Mouse (Mus musculus): ENCODE data around the gene Prdx1. TPM values are rescaled to one million over a fixed set of nuclear protein-coding genes. Genes with fewer than 3 reads are reported as not detected.

Gene Prdx1
- polyA plus RNA-seq (2016; fragmentation: Nextera tagmentation; extraction: Ambion mirVana): 1,457 and 1,472 TPM in 2 replicates

DNA sequence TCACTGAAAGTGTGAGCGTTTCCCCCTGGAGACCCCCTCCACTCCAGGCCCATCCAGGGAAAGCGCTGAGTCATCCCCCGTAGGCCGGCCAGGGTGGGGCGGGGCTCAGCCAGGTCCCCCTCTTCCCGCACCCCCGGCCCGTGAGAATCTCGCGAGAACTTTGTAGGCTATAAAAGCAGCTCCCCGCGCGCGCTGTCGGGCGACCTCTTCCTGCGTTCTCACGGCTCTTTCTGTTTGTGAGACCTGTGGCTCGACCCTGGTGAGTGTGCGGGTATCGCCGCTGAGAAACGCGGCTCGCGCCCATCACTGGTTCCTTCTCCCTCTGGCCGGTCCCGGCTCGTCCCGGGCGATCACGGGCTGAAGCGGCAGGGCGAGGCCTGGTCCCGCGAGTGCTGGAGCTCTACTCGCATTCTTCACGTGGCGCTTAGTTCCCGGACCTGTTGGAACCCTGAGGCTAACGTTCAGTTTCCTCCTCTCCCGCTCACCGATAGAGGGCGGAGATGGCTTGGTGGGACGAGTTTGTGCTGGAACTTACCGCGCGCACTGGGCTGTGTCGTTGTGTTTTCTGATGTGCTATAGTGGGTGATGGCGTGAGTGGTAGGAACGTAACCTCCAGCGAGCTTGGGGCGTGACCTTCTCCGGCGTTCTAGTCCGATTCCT is at the start of gene Prdx1:
TSS of gene Prdx1 (plus strand) at position 143 of the 660 bp plus-strand sequence.
- Histone ChIP-seq H3K36me3 (replicated peaks) (peaks cover 35% of the 10 kb centered on the region), H3K9me3 (no peaks in the 10 kb centered on the region), H3K27ac (peak within 1 kb of the TSS; percentile 98), H3K4me1 (peaks cover 22% of the 10 kb centered on the region), H3K4me3 (peak within 1 kb of the TSS; percentile 87), H3K27me3 (ENCODE audit: poor library complexity, severe bottlenecking) (no peaks in the 10 kb centered on the region)
- peak; percentile 98 for DNase-seq (ENCODE audit: extremely low spot score, low spot score)
- WGBS: under 1% methylated on average over 56 of the region's 56 CpGs

DNA sequence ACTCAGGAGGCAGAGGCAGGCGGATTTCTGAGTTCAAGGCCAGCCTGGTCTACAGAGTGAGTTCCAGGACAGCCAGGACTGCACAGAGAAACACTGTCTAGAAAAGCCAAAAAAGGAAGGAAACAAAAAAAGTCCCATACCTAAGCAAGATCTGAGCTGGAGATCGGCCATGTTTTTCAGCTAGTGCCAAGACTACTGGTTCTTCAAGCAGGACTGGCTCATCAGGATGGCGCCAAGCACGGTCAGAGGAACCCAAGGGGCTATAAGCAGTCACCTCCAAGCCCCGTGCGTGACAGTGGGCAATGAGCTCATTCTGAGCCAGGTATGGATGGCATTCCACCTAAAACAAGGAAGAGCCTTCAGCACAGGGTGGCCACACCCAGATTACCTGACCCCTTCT is 46.5 kb upstream of the Prdx1 start:
- Histone ChIP-seq H3K27ac (no peak overlapping the region), H3K36me3 (replicated peaks) (peaks cover 98% of the 10 kb centered on the region), H3K4me1 (no peaks in the 10 kb centered on the region), H3K27me3 (ENCODE audit: poor library complexity, severe bottlenecking) (no peaks in the 10 kb centered on the region), H3K9me3 (no peaks in the 10 kb centered on the region), H3K4me3 (no peak overlapping the region)
- DNase-seq (ENCODE audit: extremely low spot score, low spot score): no peak
- WGBS: 93% methylated on average over 6 of the region's 6 CpGs

GRCm38 (mm10) chr4:116642071-116642470 is 43.3 kb upstream of the Prdx1 start:
- Histone ChIP-seq H3K27ac (no peak overlapping the region), H3K9me3 (no peaks in the 10 kb centered on the region), H3K27me3 (ENCODE audit: poor library complexity, severe bottlenecking) (no peaks in the 10 kb centered on the region), H3K36me3 (replicated peaks) (peaks cover 97% of the 10 kb centered on the region), H3K4me1 (peaks cover 5% of the 10 kb centered on the region), H3K4me3 (no peak overlapping the region)
- no peak for DNase-seq (ENCODE audit: extremely low spot score, low spot score)
- WGBS: 92% methylated on average over 1 of the region's 1 CpGs

DNA sequence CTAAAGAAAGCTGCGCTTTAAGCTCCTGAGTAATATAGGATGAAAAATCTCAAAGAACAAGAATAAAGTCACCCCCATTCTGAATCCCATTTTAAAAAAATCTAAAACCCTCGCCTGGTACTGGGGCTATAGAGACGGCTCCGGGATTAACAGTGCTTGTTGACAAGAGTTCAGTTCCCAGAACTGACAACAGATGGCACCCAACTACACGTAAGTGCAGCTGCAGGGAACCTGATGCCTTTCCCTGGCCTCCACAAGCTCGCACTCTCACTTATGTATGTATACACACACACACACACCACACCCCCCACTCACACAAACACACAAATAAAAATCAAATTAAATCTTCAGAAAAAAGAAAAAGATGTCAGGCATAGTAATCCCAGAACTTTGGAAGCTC is 41.0 kb upstream of the Prdx1 start:
- Histone ChIP-seq H3K4me1 (peaks cover 25% of the 10 kb centered on the region), H3K36me3 (replicated peaks) (peaks cover 97% of the 10 kb centered on the region), H3K27ac (no peak overlapping the region), H3K27me3 (ENCODE audit: poor library complexity, severe bottlenecking) (no peaks in the 10 kb centered on the region), H3K4me3 (no peak overlapping the region), H3K9me3 (no peaks in the 10 kb centered on the region)
- no peak for DNase-seq (ENCODE audit: extremely low spot score, low spot score)
- 68% methylated on average over 6 of the region's 6 CpGs for WGBS

GRCm38 (mm10) chr4:116645624-116646023 is 39.7 kb upstream of the Prdx1 start:
- H3K27me3 ChIP-seq (ENCODE audit: poor library complexity, severe bottlenecking): no peaks in the 10 kb centered on the region
- H3K4me1 ChIP-seq: peaks cover 37% of the 10 kb centered on the region
- no peak for DNase-seq (ENCODE audit: extremely low spot score, low spot score)
- 91% methylated on average over 7 of the region's 7 CpGs for WGBS
- no peaks in the 10 kb centered on the region for H3K9me3 ChIP-seq
- H3K4me3 ChIP-seq: no peak overlapping the region
- H3K27ac ChIP-seq: no peak overlapping the region
- H3K36me3 ChIP-seq (replicated peaks): peaks cover 94% of the 10 kb centered on the region

DNA sequence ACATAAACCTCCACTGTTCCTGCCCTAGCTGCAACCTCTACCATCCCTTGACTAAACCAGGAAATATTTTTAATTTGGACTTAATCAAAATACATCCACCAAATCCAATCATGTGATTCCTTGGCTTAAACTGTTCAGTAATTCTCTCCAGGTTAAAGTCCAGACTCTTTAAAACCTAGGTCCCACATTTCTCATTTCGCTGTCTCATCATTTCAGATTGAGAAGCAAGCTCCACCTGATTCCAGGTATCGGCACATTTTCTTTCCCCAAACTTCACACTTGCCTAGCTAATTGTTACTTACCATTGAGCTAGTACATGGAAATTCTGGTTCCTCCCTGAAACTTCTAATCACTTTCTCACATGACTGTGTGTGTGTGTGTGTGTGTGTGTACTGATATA is 35.9 kb upstream of the Prdx1 start:
- WGBS: 96% methylated on average over 2 of the region's 2 CpGs
- Histone ChIP-seq H3K27ac (no peak overlapping the region), H3K9me3 (no peaks in the 10 kb centered on the region), H3K4me1 (peaks cover 43% of the 10 kb centered on the region), H3K4me3 (peak overlapping the region; percentile 85), H3K36me3 (replicated peaks) (peaks cover 58% of the 10 kb centered on the region), H3K27me3 (ENCODE audit: poor library complexity, severe bottlenecking) (no peaks in the 10 kb centered on the region)
- no peak for DNase-seq (ENCODE audit: extremely low spot score, low spot score)

GRCm38 (mm10) chr4:116650365-116650764 is 35.0 kb upstream of the Prdx1 start:
- peaks cover 43% of the 10 kb centered on the region for H3K4me1 ChIP-seq
- no peak for DNase-seq (ENCODE audit: extremely low spot score, low spot score)
- 52% methylated on average over 5 of the region's 5 CpGs for WGBS

GRCm38 (mm10) chr4:116650924-116651796 is 34.2 kb upstream of the Prdx1 start, which contains the start of gene Akr1a1:
Gene Akr1a1, minus strand, starts transcription at chr4:116651680.
- under 1% methylated on average over 39 of the region's 39 CpGs for WGBS
- Histone ChIP-seq H3K27ac (peak within 1 kb of the TSS; percentile 94), H3K36me3 (replicated peaks) (peaks cover 40% of the 10 kb centered on the region)

More at GRCm38 (mm10) chr4:116650365-116650764, 35.0 kb upstream of the Prdx1 start:
- Histone ChIP-seq H3K27me3 (ENCODE audit: poor library complexity, severe bottlenecking) (no peaks in the 10 kb centered on the region), H3K9me3 (no peaks in the 10 kb centered on the region), H3K27ac (peak overlapping the region; percentile 94), H3K36me3 (replicated peaks) (peaks cover 48% of the 10 kb centered on the region), H3K4me3 (peak overlapping the region; percentile 85)

DNA sequence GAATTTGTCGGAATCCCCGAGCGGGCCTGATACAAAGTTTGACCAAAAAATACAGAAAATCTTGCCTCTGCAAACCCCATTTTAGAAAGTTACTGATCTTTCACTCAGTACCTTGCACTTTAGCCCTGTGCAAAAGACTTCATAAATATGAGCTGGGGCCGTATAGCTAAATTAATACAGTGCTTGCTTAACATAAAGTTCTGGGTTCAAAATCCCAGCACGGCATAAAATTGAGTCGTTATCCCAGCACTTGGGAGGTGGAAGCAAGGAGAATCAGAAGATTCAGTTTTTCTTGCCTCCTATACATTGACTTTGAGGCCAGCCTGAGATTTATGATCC is 33.6 kb upstream of the Prdx1 start:
- 14% methylated on average over 6 of the region's 6 CpGs for WGBS
- H3K9me3 ChIP-seq: no peaks in the 10 kb centered on the region
- H3K4me3 ChIP-seq: peak overlapping the region; percentile 85
- no peaks in the 10 kb centered on the region for H3K27me3 ChIP-seq (ENCODE audit: poor library complexity, severe bottlenecking)
- peaks cover 34% of the 10 kb centered on the region for H3K36me3 ChIP-seq (replicated peaks)
- no peak for DNase-seq (ENCODE audit: extremely low spot score, low spot score)
- peak overlapping the region; percentile 94 for H3K27ac ChIP-seq
- peaks cover 38% of the 10 kb centered on the region for H3K4me1 ChIP-seq

More at GRCm38 (mm10) chr4:116650924-116651796, 34.2 kb upstream of the Prdx1 start, which contains the start of gene Akr1a1:
- peak; percentile 90 for DNase-seq (ENCODE audit: extremely low spot score, low spot score)
- H3K4me3 ChIP-seq: peak within 1 kb of the TSS; percentile 85
- H3K9me3 ChIP-seq: no peaks in the 10 kb centered on the region
- no peaks in the 10 kb centered on the region for H3K27me3 ChIP-seq (ENCODE audit: poor library complexity, severe bottlenecking)
- H3K4me1 ChIP-seq: peaks cover 43% of the 10 kb centered on the region

- H3K36me3 ChIP-seq (replicated peaks): peaks cover 21% of the 10 kb centered on the region
- no peak for DNase-seq (ENCODE audit: extremely low spot score, low spot score)
- H3K27me3 ChIP-seq (ENCODE audit: poor library complexity, severe bottlenecking): no peaks in the 10 kb centered on the region
- WGBS: 89% methylated on average over 6 of the region's 6 CpGs
- no peak overlapping the region for H3K4me3 ChIP-seq
- peaks cover 26% of the 10 kb centered on the region for H3K4me1 ChIP-seq
- no peaks in the 10 kb centered on the region for H3K9me3 ChIP-seq
- no peak overlapping the region for H3K27ac ChIP-seq
Observed at GRCm38 (mm10) chr4:116653228-116653627, 32.1 kb upstream of the Prdx1 start.

- Histone ChIP-seq H3K27me3 (ENCODE audit: poor library complexity, severe bottlenecking) (no peaks in the 10 kb centered on the region), H3K4me3 (no peak overlapping the region), H3K9me3 (no peaks in the 10 kb centered on the region), H3K36me3 (replicated peaks) (peaks cover 2% of the 10 kb centered on the region), H3K4me1 (peaks cover 10% of the 10 kb centered on the region), H3K27ac (no peak overlapping the region)
- DNase-seq (ENCODE audit: extremely low spot score, low spot score): no peak
- 82% methylated on average over 2 of the region's 2 CpGs for WGBS
Observed at GRCm38 (mm10) chr4:116655100-116655499, 30.2 kb upstream of the Prdx1 start.

- no peak for DNase-seq (ENCODE audit: extremely low spot score, low spot score)
- Histone ChIP-seq H3K4me3 (no peak overlapping the region), H3K9me3 (no peaks in the 10 kb centered on the region), H3K4me1 (peaks cover 5% of the 10 kb centered on the region; the same call in 1 of the 2 replicates), H3K27ac (no peak overlapping the region), H3K36me3 (replicated peaks) (no peaks in the 10 kb centered on the region), H3K27me3 (ENCODE audit: poor library complexity, severe bottlenecking) (no peaks in the 10 kb centered on the region)
- whole genome bisulfite sequencing: 76% methylated on average over 3 of the region's 3 CpGs
Observed at GRCm38 (mm10) chr4:116655658-116656057, 29.7 kb upstream of the Prdx1 start.

GRCm38 (mm10) chr4:116657971-116658370 is 27.4 kb upstream of the Prdx1 start:
- WGBS: 50% methylated on average over 3 of the region's 3 CpGs
- Histone ChIP-seq H3K4me1 (no peaks in the 10 kb centered on the region; the same call in 1 of the 2 replicates), H3K9me3 (no peaks in the 10 kb centered on the region), H3K27ac (no peak overlapping the region), H3K27me3 (ENCODE audit: poor library complexity, severe bottlenecking) (no peaks in the 10 kb centered on the region), H3K4me3 (no peak overlapping the region), H3K36me3 (replicated peaks) (no peaks in the 10 kb centered on the region)
- no peak for DNase-seq (ENCODE audit: extremely low spot score, low spot score)
